Mouse (Mus musculus) limb, embryonic 11.5 days (tissue): Measurements from ENCODE around the gene Gas2l3. TPM values are rescaled to one million over a fixed set of nuclear protein-coding genes. Genes with fewer than 3 reads are reported as not detected.

Experiments used
- ATAC-seq: fragments of 200-750 bp; cut with Nextera tagmentation; 2 replicates; pipeline ENCODE4 v1.8.0; 2017; ENCODE audit warnings: low read depth; ENCODE audit not compliant: insufficient number of reproducible peaks, low FRiP score, low TSS enrichment
- DNase-seq: peaks from one replicate; pipeline ENCODE4 v3.0.0-alpha.2; 2015; ENCODE audit warnings: low spot score
- H3K27ac ChIP-seq: fragments of 300-500 bp; sonication (generic); replicated peaks from 2 replicates; pipeline ENCODE4 v1.5.1; 2014; ENCODE audit warnings: low read depth, mild to moderate bottlenecking, low read length
- H3K27me3 ChIP-seq: fragments of 300-500 bp; sonication (generic); 2 replicates; pipeline ENCODE4 v1.6.1; 2014; ENCODE audit warnings: mild to moderate bottlenecking, low read length, mixed read lengths; ENCODE audit not compliant: control insufficient read depth, insufficient read depth
- H3K36me3 ChIP-seq: fragments of 300-500 bp; sonication (generic); 2 replicates; pipeline ENCODE4 v1.6.1; 2014; ENCODE audit warnings: mild to moderate bottlenecking, low read length, moderate library complexity, mixed read lengths; ENCODE audit not compliant: control insufficient read depth, insufficient read depth
- H3K4me1 ChIP-seq: fragments of 300-500 bp; sonication (generic); 2 replicates; pipeline ENCODE4 v1.6.1; 2014; ENCODE audit warnings: low read length, mixed read lengths; ENCODE audit not compliant: control insufficient read depth, insufficient read depth
- H3K4me2 ChIP-seq: fragments of 300-500 bp; sonication (generic); 2 replicates; pipeline ENCODE4 v1.6.1; 2014; ENCODE audit warnings: low read depth, mild to moderate bottlenecking, moderate library complexity; ENCODE audit not compliant: severe bottlenecking
- H3K4me3 ChIP-seq: fragments of 300-500 bp; sonication (generic); 2 replicates; pipeline ENCODE4 v1.5.1; 2014; ENCODE audit warnings: low read depth, low read length
- H3K9ac ChIP-seq: fragments of 300-500 bp; sonication (generic); 2 replicates; pipeline ENCODE4 v1.6.1; 2014; ENCODE audit warnings: mild to moderate bottlenecking, low read length
- H3K9me3 ChIP-seq: fragments of 300-500 bp; sonication (generic); 2 replicates; pipeline ENCODE4 v1.6.1; 2016; ENCODE audit warnings: low read length; ENCODE audit not compliant: control insufficient read depth
- WGBS: fragments of 180-500 bp; shearing (Covaris S2); extraction: QIAGEN DNeasy Blood & Tissue Kit; methylation state at CpG from one replicate; pipeline ENCODE4 v1.1.7; 2014; 5-methylcytosine and 5-hydroxymethylcytosine counted together
- polyA plus RNA-seq: library from polyadenylated mRNA; unstranded; fragments of >200 nt; fragmentation: Nextera tagmentation; extraction: Ambion mirVana; gene quantifications from 2 replicates; pipeline ENCODE4 v1.2.1, GENCODE M21; 2014

Gene Gas2l3
- polyA plus RNA-seq, 1 experiment from 2014 or later = 9.6 TPM

- H3K4me1 ChIP-seq = no peaks in the 10 kb centered on the region
Observed at GRCm38 (mm10) chr10:89404936-89405335, 38.8 kb downstream of the Gas2l3 start.

DNA sequence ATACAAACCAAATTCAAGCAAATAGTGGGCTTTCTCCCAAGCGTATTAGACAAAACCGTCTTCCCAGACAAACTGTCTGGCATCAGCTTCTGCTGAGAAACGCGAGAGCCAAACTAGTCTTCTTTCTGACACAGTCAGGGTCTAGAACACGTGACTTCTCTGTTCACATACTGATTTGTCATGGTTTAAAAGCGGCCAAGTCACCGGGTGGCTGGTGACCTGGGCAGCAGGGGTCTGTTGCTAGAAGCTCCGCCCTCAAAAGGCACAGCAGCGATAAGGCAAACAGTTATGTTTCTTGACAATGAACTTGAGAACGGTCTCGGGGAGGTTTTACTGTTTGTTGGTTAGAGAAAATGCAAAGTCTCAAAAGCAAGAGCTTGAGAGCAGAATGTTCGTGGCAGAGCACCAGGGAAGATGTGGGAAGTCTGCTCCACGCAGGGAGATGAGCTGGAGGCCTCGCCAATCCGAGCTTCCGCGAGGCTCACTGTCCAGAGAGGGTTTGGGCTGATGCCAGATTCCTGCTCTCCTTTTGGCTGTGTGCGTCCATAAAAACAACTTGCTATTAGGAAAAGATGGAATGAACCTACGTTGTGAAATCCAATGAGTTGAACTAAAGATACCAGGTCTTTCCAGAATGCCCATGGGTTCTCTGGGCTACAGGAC is 43.0 kb downstream of the Gas2l3 start:
- DNase-seq (no peak), ATAC-seq (no peak)
- Histone ChIP-seq H3K4me2 (no peak overlapping the region), H3K4me3 (no peak overlapping the region), H3K9me3 (no peaks in the 10 kb centered on the region), H3K9ac (no peak overlapping the region), H3K4me1 (no peaks in the 10 kb centered on the region), H3K27ac (no peak overlapping the region), H3K27me3 (no peaks in the 10 kb centered on the region), H3K36me3 (no peaks in the 10 kb centered on the region)
- WGBS = 91% methylated on average over 19 of the region's 19 CpGs

More at GRCm38 (mm10) chr10:89404936-89405335, 38.8 kb downstream of the Gas2l3 start:
- Histone ChIP-seq H3K9ac (no peak overlapping the region), H3K9me3 (no peaks in the 10 kb centered on the region), H3K4me3 (no peak overlapping the region), H3K36me3 (no peaks in the 10 kb centered on the region), H3K27me3 (no peaks in the 10 kb centered on the region), H3K27ac (no peak overlapping the region), H3K4me2 (no peak overlapping the region)
- WGBS = 71% methylated on average over 4 of the region's 4 CpGs
- ATAC-seq (no peak), DNase-seq (no peak)

- H3K4me1 ChIP-seq = no peaks in the 10 kb centered on the region
- WGBS = 3% methylated on average over 7 of the region's 7 CpGs
- H3K4me2 ChIP-seq = no peak overlapping the region
- ATAC-seq (no peak), DNase-seq (peak; percentile 71)
- H3K9me3 ChIP-seq = no peaks in the 10 kb centered on the region
- H3K27ac ChIP-seq = no peak overlapping the region
- no peak overlapping the region for H3K4me3 ChIP-seq
- H3K27me3 ChIP-seq = no peaks in the 10 kb centered on the region
- H3K36me3 ChIP-seq = no peaks in the 10 kb centered on the region
- no peak overlapping the region for H3K9ac ChIP-seq
Observed at GRCm38 (mm10) chr10:89395823-89396222, 47.9 kb downstream of the Gas2l3 start.

GRCm38 (mm10) chr10:89395321-89395720 is 48.4 kb downstream of the Gas2l3 start:
- Histone ChIP-seq H3K9ac (no peak overlapping the region), H3K4me2 (no peak overlapping the region), H3K27ac (no peak overlapping the region), H3K36me3 (no peaks in the 10 kb centered on the region), H3K27me3 (no peaks in the 10 kb centered on the region), H3K9me3 (no peaks in the 10 kb centered on the region), H3K4me1 (no peaks in the 10 kb centered on the region), H3K4me3 (no peak overlapping the region)
- 42% methylated on average over 7 of the region's 7 CpGs for WGBS
- DNase-seq (no peak), ATAC-seq (no peak)

GRCm38 (mm10) chr10:89392687-89393086 is 51.1 kb downstream of the Gas2l3 start:
- H3K4me3 ChIP-seq = no peak overlapping the region
- no peak overlapping the region for H3K4me2 ChIP-seq
- DNase-seq (no peak), ATAC-seq (no peak)
- no peak overlapping the region for H3K27ac ChIP-seq
- 35% methylated on average over 4 of the region's 4 CpGs for WGBS
- H3K36me3 ChIP-seq = no peaks in the 10 kb centered on the region
- H3K27me3 ChIP-seq = no peaks in the 10 kb centered on the region
- H3K9ac ChIP-seq = no peak overlapping the region
- H3K4me1 ChIP-seq = no peaks in the 10 kb centered on the region
- H3K9me3 ChIP-seq = no peaks in the 10 kb centered on the region

- H3K4me2 ChIP-seq = no peak overlapping the region
- no peaks in the 10 kb centered on the region for H3K27me3 ChIP-seq
- DNase-seq (no peak), ATAC-seq (no peak)
- H3K36me3 ChIP-seq = no peaks in the 10 kb centered on the region
- no peak overlapping the region for H3K27ac ChIP-seq
- no peaks in the 10 kb centered on the region for H3K4me1 ChIP-seq
- no peak overlapping the region for H3K4me3 ChIP-seq
- H3K9ac ChIP-seq = no peak overlapping the region
- 73% methylated on average over 4 of the region's 4 CpGs for WGBS
- no peaks in the 10 kb centered on the region for H3K9me3 ChIP-seq
Observed at GRCm38 (mm10) chr10:89391571-89392163, 52.1 kb downstream of the Gas2l3 start.

- Histone ChIP-seq H3K4me1 (no peaks in the 10 kb centered on the region), H3K36me3 (no peaks in the 10 kb centered on the region), H3K9me3 (no peaks in the 10 kb centered on the region), H3K27me3 (no peaks in the 10 kb centered on the region), H3K27ac (no peak overlapping the region), H3K4me3 (no peak overlapping the region), H3K4me2 (no peak overlapping the region), H3K9ac (no peak overlapping the region)
- ATAC-seq (no peak), DNase-seq (no peak)
- 84% methylated on average over 3 of the region's 3 CpGs for WGBS
Observed at GRCm38 (mm10) chr10:89386461-89386860, 57.3 kb downstream of the Gas2l3 start.

GRCm38 (mm10) chr10:89383462-89383861 is 60.3 kb downstream of the Gas2l3 start:
- Histone ChIP-seq H3K27me3 (no peaks in the 10 kb centered on the region), H3K36me3 (no peaks in the 10 kb centered on the region), H3K9me3 (no peaks in the 10 kb centered on the region), H3K4me3 (no peak overlapping the region), H3K4me1 (no peaks in the 10 kb centered on the region), H3K9ac (no peak overlapping the region), H3K27ac (no peak overlapping the region), H3K4me2 (no peak overlapping the region)
- whole genome bisulfite sequencing = 3% methylated on average over 5 of the region's 5 CpGs
- ATAC-seq (peak; percentile 73; the same call in 1 of the 2 replicates), DNase-seq (peak; percentile 86)
